Mouse (Mus musculus): ENCODE results near the gene Gipr. TPM values are rescaled to one million over a fixed set of nuclear protein-coding genes. Genes with fewer than 3 reads are reported as not detected.

Gene Gipr
- polyA plus RNA-seq (2014; fragmentation: Nextera tagmentation; extraction: Ambion mirVana) = 0.75 and 1.8 TPM in 2 replicates

DNA sequence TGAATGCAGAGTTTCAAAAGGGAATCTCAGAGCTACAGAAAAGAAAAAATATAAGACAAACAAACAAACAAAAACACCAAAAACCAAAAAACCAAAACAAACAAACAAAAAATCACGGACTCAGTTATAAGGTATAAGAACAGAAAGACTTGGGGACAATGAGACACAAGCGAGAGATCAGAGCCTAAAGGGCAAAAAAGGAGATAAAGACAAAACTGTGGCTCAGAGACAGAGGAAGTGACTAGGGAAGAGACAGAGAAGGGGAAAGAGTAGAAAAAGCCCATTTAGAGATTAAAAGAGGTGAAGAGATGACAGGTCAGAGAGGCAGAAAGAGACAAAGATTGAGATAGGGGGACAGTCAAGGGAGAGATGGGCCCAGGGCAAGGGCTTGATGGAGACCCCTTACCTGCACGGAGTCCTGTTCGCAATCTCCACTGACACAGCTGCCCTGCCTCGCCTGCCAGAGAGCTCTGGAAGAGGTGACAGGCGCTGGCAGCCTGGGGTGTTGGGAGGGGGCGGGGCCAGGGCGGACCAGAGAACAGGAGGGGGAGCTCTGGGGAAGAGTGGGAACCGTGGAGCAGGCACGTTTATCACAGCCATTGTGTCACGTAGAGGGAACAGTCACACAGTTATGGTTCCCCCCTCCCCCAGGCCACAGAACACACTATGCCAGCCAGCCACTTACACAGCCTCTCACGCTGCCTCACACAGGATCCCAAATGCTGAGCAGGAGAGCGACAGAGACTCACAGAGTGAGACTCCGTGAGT lies at the start of gene Gipr:
Gipr (minus strand) TSS at position 472 of the 768 bp plus-strand sequence.
- Histone ChIP-seq H3K27ac (ENCODE audit: low read depth, low read length) (no peak within 1 kb of the TSS), H3K4me1 (ENCODE audit: control insufficient read depth, insufficient read depth, low read length) (peaks cover 2% of the 10 kb centered on the region; the same call in 1 of the 2 replicates), H3K4me2 (ENCODE audit: low read depth, low read length) (peak within 1 kb of the TSS; percentile 5; the same call in 1 of the 2 replicates), H3K4me3 (ENCODE audit: low read depth, low read length) (no peak within 1 kb of the TSS), H3K9ac (replicated peaks; ENCODE audit: low read depth, low read length) (0 out of 2 replicates have a peak within 1 kb of the TSS, but pooled peaks have one; percentile 7), H3K9me3 (ENCODE audit: control insufficient read depth, low read length) (no peaks in the 10 kb centered on the region), H3K36me3 (ENCODE audit: control insufficient read depth, insufficient read depth, low read length) (no peaks in the 10 kb centered on the region), H3K27me3 (ENCODE audit: control insufficient read depth, insufficient read depth, low read length) (peaks cover 5% of the 10 kb centered on the region; the same call in 1 of the 2 replicates)
- ATAC-seq (ENCODE audit: low read depth) = peak; percentile 39
- WGBS = 12% methylated on average over 14 of the region's 14 CpGs

DNA sequence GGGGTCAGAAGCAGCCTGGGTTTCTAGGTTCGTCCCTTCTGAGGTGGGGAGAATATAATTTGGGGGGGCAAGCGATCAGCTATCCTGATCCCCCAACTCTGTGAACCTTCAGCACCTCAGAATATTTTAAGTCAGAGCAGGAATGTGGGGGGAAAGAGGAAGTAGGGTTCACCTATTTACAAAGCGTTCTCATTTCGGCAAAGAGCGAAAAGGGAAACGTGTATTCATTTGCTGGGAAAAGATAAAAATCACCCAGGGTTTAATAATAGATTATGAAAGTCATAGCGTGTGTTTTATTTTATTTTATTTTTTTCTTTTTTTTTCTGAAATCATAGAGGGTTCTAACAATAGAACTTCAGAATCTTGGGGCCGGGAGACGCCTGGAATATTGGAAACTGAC lies 49.0 kb upstream of the Gipr start:
- Histone ChIP-seq H3K4me2 (ENCODE audit: low read depth, low read length) (no peak overlapping the region), H3K4me1 (ENCODE audit: control insufficient read depth, insufficient read depth, low read length) (no peaks in the 10 kb centered on the region), H3K27ac (ENCODE audit: low read depth, low read length) (no peak overlapping the region), H3K36me3 (ENCODE audit: control insufficient read depth, insufficient read depth, low read length) (no peaks in the 10 kb centered on the region), H3K4me3 (ENCODE audit: low read depth, low read length) (no peak overlapping the region), H3K9ac (replicated peaks; ENCODE audit: low read depth, low read length) (no peak overlapping the region), H3K27me3 (ENCODE audit: control insufficient read depth, insufficient read depth, low read length) (no peaks in the 10 kb centered on the region), H3K9me3 (ENCODE audit: control insufficient read depth, low read length) (no peaks in the 10 kb centered on the region)
- WGBS = 74% methylated on average over 9 of the region's 9 CpGs
- no peak for ATAC-seq (ENCODE audit: low read depth)

DNA sequence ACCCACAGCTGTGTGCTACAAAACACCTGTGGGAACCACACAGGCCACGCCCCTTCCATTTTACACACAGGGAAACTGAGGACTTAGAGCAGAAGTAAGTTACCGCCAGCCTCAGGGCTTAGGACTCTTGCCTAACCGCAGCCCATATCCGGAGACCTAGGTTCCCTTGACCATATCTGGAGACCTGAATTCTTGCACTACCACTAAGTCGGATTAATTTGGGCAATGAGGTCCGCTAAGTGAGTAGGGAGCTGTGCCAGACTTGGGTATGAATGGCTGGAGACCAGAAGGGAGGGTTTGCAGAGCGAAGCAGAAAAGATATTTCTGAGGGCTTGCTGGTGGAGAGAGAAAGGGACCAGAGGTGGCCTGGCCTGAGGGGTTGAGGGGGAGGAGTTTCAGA lies 48.4 kb upstream of the Gipr start:
- H3K4me3 ChIP-seq (ENCODE audit: low read depth, low read length) = no peak overlapping the region
- H3K27me3 ChIP-seq (ENCODE audit: control insufficient read depth, insufficient read depth, low read length) = no peaks in the 10 kb centered on the region
- 76% methylated on average over 7 of the region's 7 CpGs for WGBS
- H3K9me3 ChIP-seq (ENCODE audit: control insufficient read depth, low read length) = no peaks in the 10 kb centered on the region
- no peak for ATAC-seq (ENCODE audit: low read depth)
- no peaks in the 10 kb centered on the region for H3K36me3 ChIP-seq (ENCODE audit: control insufficient read depth, insufficient read depth, low read length)
- H3K4me2 ChIP-seq (ENCODE audit: low read depth, low read length) = no peak overlapping the region
- no peaks in the 10 kb centered on the region for H3K4me1 ChIP-seq (ENCODE audit: control insufficient read depth, insufficient read depth, low read length)
- H3K27ac ChIP-seq (ENCODE audit: low read depth, low read length) = no peak overlapping the region
- no peak overlapping the region for H3K9ac ChIP-seq (replicated peaks; ENCODE audit: low read depth, low read length)

DNA sequence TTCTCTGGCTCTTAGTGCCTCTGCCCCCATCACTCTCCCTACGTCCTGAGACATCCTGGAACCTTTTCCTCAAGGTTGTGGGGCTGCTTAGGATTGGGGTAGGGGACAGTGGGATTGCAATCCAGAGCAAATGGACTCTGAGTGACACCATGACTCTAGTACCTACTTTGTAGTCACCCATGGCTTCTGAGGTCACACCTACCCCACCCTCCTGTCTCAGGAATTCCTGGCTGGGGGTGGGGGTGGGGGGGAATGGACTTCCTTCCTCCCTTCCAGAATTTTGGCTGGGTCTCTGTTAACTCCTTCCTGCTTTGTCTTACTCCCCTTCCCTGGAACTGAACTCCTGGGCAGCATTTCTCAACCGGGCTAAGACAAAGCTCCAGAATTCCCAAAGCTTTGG lies 47.5 kb upstream of the Gipr start:
- Histone ChIP-seq H3K9ac (replicated peaks; ENCODE audit: low read depth, low read length) (no peak overlapping the region), H3K4me2 (ENCODE audit: low read depth, low read length) (peak overlapping the region; percentile 57; the same call in 1 of the 2 replicates), H3K27me3 (ENCODE audit: control insufficient read depth, insufficient read depth, low read length) (no peaks in the 10 kb centered on the region), H3K27ac (ENCODE audit: low read depth, low read length) (no peak overlapping the region), H3K36me3 (ENCODE audit: control insufficient read depth, insufficient read depth, low read length) (no peaks in the 10 kb centered on the region), H3K4me1 (ENCODE audit: control insufficient read depth, insufficient read depth, low read length) (no peaks in the 10 kb centered on the region), H3K9me3 (ENCODE audit: control insufficient read depth, low read length) (no peaks in the 10 kb centered on the region), H3K4me3 (ENCODE audit: low read depth, low read length) (no peak overlapping the region)
- no peak for ATAC-seq (ENCODE audit: low read depth)
- WGBS = 67% methylated on average over 2 of the region's 2 CpGs

DNA sequence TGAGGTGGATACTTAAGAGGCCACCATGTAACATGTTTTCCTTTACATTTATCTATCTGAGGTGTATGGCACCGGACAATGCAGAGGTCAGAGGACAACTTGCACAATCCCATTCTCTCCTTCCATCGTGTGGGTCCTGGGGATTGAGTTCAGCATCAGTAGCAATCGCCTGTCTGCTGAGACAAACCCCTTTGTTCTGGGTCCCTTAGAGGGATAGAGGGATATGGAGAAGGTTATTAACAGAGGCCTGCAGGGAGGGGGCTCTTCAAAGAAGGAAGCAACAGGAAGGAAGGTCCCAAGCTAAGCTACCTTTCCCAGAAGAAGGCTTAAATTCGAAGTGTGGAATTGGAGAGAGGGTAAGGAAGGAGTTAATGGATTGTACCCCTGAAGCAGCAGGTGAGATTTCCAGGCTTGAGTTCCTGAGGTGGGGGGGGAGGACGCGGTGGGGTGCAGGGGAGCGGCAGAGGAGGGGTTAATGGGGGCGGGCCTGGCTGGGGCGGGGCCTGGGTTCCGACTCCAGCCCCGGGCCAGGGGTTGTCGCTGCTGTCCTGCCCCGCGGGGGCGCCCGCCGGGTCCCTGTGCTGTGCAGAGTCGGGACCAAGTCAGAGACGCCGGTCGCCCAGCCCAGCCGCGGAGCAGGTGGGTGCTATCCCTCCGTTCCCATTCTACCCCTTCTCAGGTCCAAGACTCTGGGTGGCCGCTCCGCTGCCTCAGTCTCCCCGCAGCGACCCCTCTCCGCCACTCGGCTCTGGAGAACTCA lies 46.2 kb upstream of the Gipr start, which contains the start of gene Gpr4:
Gpr4 (plus strand) TSS at position 543 of the 760 bp plus-strand sequence.
- peak; percentile 71 for ATAC-seq (ENCODE audit: low read depth)
- Histone ChIP-seq H3K9me3 (ENCODE audit: control insufficient read depth, low read length) (no peaks in the 10 kb centered on the region), H3K4me2 (ENCODE audit: low read depth, low read length) (peak within 1 kb of the TSS; percentile 57), H3K9ac (replicated peaks; ENCODE audit: low read depth, low read length) (peak within 1 kb of the TSS; percentile 37), H3K4me3 (ENCODE audit: low read depth, low read length) (peak within 1 kb of the TSS; percentile 36), H3K27ac (ENCODE audit: low read depth, low read length) (no peak within 1 kb of the TSS), H3K36me3 (ENCODE audit: control insufficient read depth, insufficient read depth, low read length) (no peaks in the 10 kb centered on the region), H3K4me1 (ENCODE audit: control insufficient read depth, insufficient read depth, low read length) (no peaks in the 10 kb centered on the region), H3K27me3 (ENCODE audit: control insufficient read depth, insufficient read depth, low read length) (no peaks in the 10 kb centered on the region)
- WGBS = 2% methylated on average over 30 of the region's 30 CpGs

DNA sequence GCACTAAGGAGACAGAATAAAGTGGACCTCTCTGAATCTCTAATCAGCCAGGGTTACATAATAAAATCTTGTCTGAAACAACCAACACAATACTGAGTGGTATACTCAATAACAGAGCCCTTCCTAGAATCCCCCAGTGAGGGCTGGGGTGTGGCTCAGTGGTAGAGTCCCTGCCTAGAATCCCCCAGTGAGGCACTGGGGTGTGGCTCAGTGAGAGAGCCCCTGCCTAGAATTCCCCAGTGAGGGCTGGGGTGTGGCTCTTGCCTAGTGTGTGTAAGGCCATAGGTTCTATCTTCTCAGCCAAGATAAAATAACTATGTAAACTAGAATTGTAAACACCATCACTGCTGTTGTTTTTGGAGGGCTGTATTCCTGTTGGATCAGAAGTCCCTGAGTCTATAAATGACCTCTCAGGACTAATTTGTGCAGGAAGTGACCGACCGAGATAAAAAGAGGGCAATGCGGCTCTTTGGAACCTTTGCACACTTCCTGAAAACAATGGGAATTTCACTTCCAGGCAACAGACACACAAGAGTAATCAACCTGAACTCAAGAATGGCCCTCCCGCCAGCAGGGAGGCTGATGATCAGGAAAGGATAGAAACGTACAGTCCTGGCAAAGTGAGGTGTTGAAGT lies 45.2 kb upstream of the Gipr start:
- Histone ChIP-seq H3K27me3 (ENCODE audit: control insufficient read depth, insufficient read depth, low read length) (no peaks in the 10 kb centered on the region), H3K4me1 (ENCODE audit: control insufficient read depth, insufficient read depth, low read length) (no peaks in the 10 kb centered on the region), H3K27ac (ENCODE audit: low read depth, low read length) (no peak overlapping the region), H3K4me2 (ENCODE audit: low read depth, low read length) (no peak overlapping the region), H3K4me3 (ENCODE audit: low read depth, low read length) (no peak overlapping the region), H3K9me3 (ENCODE audit: control insufficient read depth, low read length) (no peaks in the 10 kb centered on the region), H3K9ac (replicated peaks; ENCODE audit: low read depth, low read length) (no peak overlapping the region), H3K36me3 (ENCODE audit: control insufficient read depth, insufficient read depth, low read length) (peaks cover under 1% of the 10 kb centered on the region; the same call in 1 of the 2 replicates)
- no peak for ATAC-seq (ENCODE audit: low read depth)
- WGBS = 52% methylated on average over 5 of the region's 5 CpGs

DNA sequence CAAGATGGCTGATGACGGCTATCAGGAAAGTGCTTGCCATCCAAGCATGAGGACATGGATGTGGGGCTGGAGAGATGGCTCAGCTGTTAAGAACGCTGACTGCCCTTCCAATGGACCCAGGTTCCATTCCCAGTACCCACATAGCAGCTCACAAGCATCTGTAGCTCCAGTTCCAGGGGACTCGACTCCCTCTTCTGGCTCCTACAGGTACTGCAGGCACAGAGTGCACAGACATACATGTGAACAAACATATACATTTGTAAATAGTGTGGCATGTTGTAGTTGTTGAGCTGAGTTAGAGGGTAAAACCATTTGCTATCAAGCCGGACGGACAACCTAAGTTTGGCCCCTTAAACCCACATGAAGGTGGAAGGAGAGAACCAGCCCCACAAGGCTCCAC lies 44.1 kb upstream of the Gipr start:
- no peak overlapping the region for H3K27ac ChIP-seq (ENCODE audit: low read depth, low read length)
- H3K9me3 ChIP-seq (ENCODE audit: control insufficient read depth, low read length) = no peaks in the 10 kb centered on the region
- no peaks in the 10 kb centered on the region for H3K27me3 ChIP-seq (ENCODE audit: control insufficient read depth, insufficient read depth, low read length)
- no peak overlapping the region for H3K4me2 ChIP-seq (ENCODE audit: low read depth, low read length)
- no peak for ATAC-seq (ENCODE audit: low read depth)
- no peaks in the 10 kb centered on the region for H3K4me1 ChIP-seq (ENCODE audit: control insufficient read depth, insufficient read depth, low read length)
- 94% methylated on average over 5 of the region's 5 CpGs for WGBS
- H3K36me3 ChIP-seq (ENCODE audit: control insufficient read depth, insufficient read depth, low read length) = peaks cover 9% of the 10 kb centered on the region; the same call in 1 of the 2 replicates
- no peak overlapping the region for H3K4me3 ChIP-seq (ENCODE audit: low read depth, low read length)
- H3K9ac ChIP-seq (replicated peaks; ENCODE audit: low read depth, low read length) = no peak overlapping the region

DNA sequence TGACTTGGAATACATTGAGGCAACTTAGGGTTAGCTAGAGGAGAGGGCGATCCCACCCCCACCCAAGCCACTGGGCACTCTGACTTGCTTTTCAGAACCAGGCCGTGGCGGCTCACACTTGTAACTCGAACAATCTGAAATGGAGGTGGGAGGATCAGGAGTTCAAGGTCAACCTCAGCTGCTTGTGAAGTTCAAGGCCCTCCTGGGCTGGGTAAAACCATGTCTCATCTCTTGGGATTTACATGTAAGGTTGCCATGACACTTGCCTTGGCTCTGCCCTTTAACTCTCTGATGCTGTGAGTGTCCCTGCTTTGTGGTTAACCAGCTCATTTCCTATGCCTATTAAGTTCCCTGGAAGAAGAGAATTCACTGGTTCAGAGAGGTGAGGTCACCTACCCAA lies 43.6 kb upstream of the Gipr start:
- 87% methylated on average over 4 of the region's 4 CpGs for WGBS

More for the DNA sequence above, 43.6 kb upstream of the Gipr start:
- no peaks in the 10 kb centered on the region for H3K27me3 ChIP-seq (ENCODE audit: control insufficient read depth, insufficient read depth, low read length)
- H3K9ac ChIP-seq (replicated peaks; ENCODE audit: low read depth, low read length) = no peak overlapping the region
- no peaks in the 10 kb centered on the region for H3K9me3 ChIP-seq (ENCODE audit: control insufficient read depth, low read length)
- no peak overlapping the region for H3K27ac ChIP-seq (ENCODE audit: low read depth, low read length)
- peaks cover 9% of the 10 kb centered on the region; the same call in 1 of the 2 replicates for H3K36me3 ChIP-seq (ENCODE audit: control insufficient read depth, insufficient read depth, low read length)
- no peak overlapping the region for H3K4me2 ChIP-seq (ENCODE audit: low read depth, low read length)
- ATAC-seq (ENCODE audit: low read depth) = no peak
- no peaks in the 10 kb centered on the region for H3K4me1 ChIP-seq (ENCODE audit: control insufficient read depth, insufficient read depth, low read length)
- H3K4me3 ChIP-seq (ENCODE audit: low read depth, low read length) = no peak overlapping the region
